33 mouse cellular contexts compared by ENCODE assay signal in the genomic region with DNA sequence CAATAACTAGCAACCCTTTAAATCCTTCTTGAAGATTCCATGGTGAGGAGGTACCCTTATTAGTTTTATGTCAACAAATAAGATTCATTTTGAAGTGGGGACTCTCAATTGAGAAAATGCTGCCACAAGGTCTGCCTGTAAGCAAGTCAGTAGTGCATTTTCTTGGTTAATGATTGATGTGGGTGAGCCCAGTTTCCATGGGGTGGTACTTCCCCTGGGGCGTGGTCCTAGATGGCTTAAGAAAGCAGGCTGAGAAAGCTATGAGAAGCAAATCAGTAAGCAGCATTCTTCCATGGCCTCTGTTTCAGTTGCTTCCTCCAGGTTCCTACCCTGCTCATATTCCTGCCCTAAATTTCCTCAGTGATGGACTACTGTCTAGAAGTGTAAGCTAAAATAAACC.
DNase-seq lines count a peak whose midpoint lies in the region; ATAC-seq and TF ChIP-seq lines count a peak whose summit lies in the region.
"Had no signal": no experiment of that assay in that cellular context is flagged by ENCODE, and none has a peak within 500 bp of the region (broad histone marks: within the 10 kb centered on the region; RNA-seq: fewer than 3 reads in every experiment).

No protein-coding gene starts in this region.

- H3K27me3 ChIP-seq in intestine, embryonic 15.5 days (replicated peaks): no peaks in the 10 kb centered on the region
- no peaks in the 10 kb centered on the region for H3K27me3 ChIP-seq in intestine, postnatal 0 days (replicated peaks; ENCODE audit: control insufficient read depth, insufficient read depth, low read length)
- H3K27me3 ChIP-seq in stomach, postnatal 0 days (ENCODE audit: control insufficient read depth, insufficient read depth, low read length): no peaks in the 10 kb centered on the region
- H3K27me3 ChIP-seq in thymus, adult 2 months (ENCODE audit: control insufficient read depth, insufficient read depth, low read length): no peaks in the 10 kb centered on the region
- H3K27me3 ChIP-seq: CH12.LX; embryonic facial prominence, embryonic 12.5 days; hindbrain, embryonic 13.5 days; limb, embryonic 12.5 days; liver, embryonic 12.5 days; midbrain, embryonic 13.5 days; neural tube, embryonic 13.5 days had no signal

- peak; percentile 69 for ATAC-seq in intestine, embryonic 15.5 days
- ATAC-seq in intestine, postnatal 0 days: no peak
- no peak for ATAC-seq in stomach, postnatal 0 days (ENCODE audit: low FRiP score, low TSS enrichment)
- ATAC-seq: forebrain, embryonic 14.5 days; liver, embryonic 12.5 days; liver, postnatal 0 days; lung, postnatal 0 days; midbrain, embryonic 13.5 days had no signal

- H3K4me3 ChIP-seq in intestine, embryonic 15.5 days (replicated peaks): no peak overlapping the region
- H3K4me3 ChIP-seq in intestine, postnatal 0 days (ENCODE audit: low read depth, low read length): no peak overlapping the region
- no peak overlapping the region for H3K4me3 ChIP-seq in stomach, postnatal 0 days (ENCODE audit: low read depth, low read length)
- H3K4me3 ChIP-seq in thymus, adult 2 months (ENCODE audit: control insufficient read depth, insufficient read depth, low read length): no peak overlapping the region
- H3K4me3 ChIP-seq in lung, adult 2 months (replicated peaks; ENCODE audit: extremely low read depth, low read depth, low read length): no peak overlapping the region
- H3K4me3 ChIP-seq: embryonic facial prominence, embryonic 12.5 days; hindbrain, embryonic 13.5 days; layer of hippocampus, adult 2 months; left cerebral cortex, adult 2 months; limb, embryonic 12.5 days; liver, embryonic 12.5 days; midbrain, embryonic 13.5 days; neural tube, embryonic 13.5 days had no signal

- no peak for TF ChIP-seq EP300 in stomach, postnatal 0 days (optimal IDR thresholded peaks at IDR 0.05)

- peak; percentile 59 to 62 for DNase-seq in kidney, adult 8-10 months
- DNase-seq in kidney, postnatal 10 days: peak; percentile 33
- DNase-seq in stomach, postnatal 0 days (ENCODE audit: low spot score): peak; percentile 14
- DNase-seq in thymus, adult 2 months: no peak
- no peak for DNase-seq in lung, adult 2 months
- DNase-seq in heart, adult 8-10 months (ENCODE audit: low spot score): no peak
- DNase-seq: adrenal gland, postnatal 10 days; cerebellum, adult 11-12 months; cerebellum, adult 9-11 months; embryo, embryonic 11 days; gastrocnemius, postnatal 25 days; heart, adult 11 months; heart, postnatal 36 days; liver, postnatal 0 days; right cerebral cortex, postnatal 25 days; spleen, adult 18-20 months; thymus, adult 18-20 months; thymus, postnatal 4 days had no signal

- 39% methylated on average over 1 of the region's 1 CpGs for WGBS in intestine, embryonic 15.5 days
- WGBS in intestine, postnatal 0 days: 50% methylated on average over 1 of the region's 1 CpGs
- WGBS in stomach, postnatal 0 days: 37% methylated on average over 1 of the region's 1 CpGs
- 82% methylated on average over 1 of the region's 1 CpGs for WGBS in thymus, adult 2 months
- WGBS in lung, adult 2 months: 70% methylated on average over 1 of the region's 1 CpGs

- no peak overlapping the region for H3K27ac ChIP-seq in intestine, embryonic 15.5 days
- H3K27ac ChIP-seq in intestine, postnatal 0 days (ENCODE audit: low read depth, low read length): no peak overlapping the region
- H3K27ac ChIP-seq in stomach, postnatal 0 days (replicated peaks): no peak overlapping the region
- no peak overlapping the region for H3K27ac ChIP-seq in thymus, adult 2 months (ENCODE audit: control insufficient read depth, insufficient read depth, low read length)
- H3K27ac ChIP-seq: embryonic facial prominence, embryonic 12.5 days; hindbrain, embryonic 13.5 days; layer of hippocampus, adult 2 months; left cerebral cortex, adult 2 months; limb, embryonic 12.5 days; liver, embryonic 12.5 days; macrophage; midbrain, embryonic 13.5 days; neural tube, embryonic 13.5 days had no signal

- no peak overlapping the region for H3K4me2 ChIP-seq in intestine, embryonic 15.5 days (replicated peaks)
- H3K4me2 ChIP-seq in intestine, postnatal 0 days (replicated peaks; ENCODE audit: low read depth): no peak overlapping the region
- H3K4me2 ChIP-seq in stomach, postnatal 0 days (replicated peaks; ENCODE audit: low read depth): no peak overlapping the region
- H3K4me2 ChIP-seq: embryonic facial prominence, embryonic 12.5 days; heart, embryonic 11.5 days; hindbrain, embryonic 13.5 days; limb, embryonic 12.5 days; liver, embryonic 12.5 days; midbrain, embryonic 13.5 days; neural tube, embryonic 13.5 days had no signal

- no peak for TF ChIP-seq POLR2A in thymus, adult 2 months (IDR thresholded peaks at IDR 0.05; ENCODE audit: control insufficient read depth, extremely low read depth, insufficient read depth, low read length, poor library complexity)
- TF ChIP-seq POLR2A in lung, adult 2 months (IDR thresholded peaks at IDR 0.05; ENCODE audit: borderline replicate concordance, extremely low read depth, low read depth, low read length): no peak

- H3K36me3 ChIP-seq in intestine, embryonic 15.5 days: no peaks in the 10 kb centered on the region
- H3K36me3 ChIP-seq in intestine, postnatal 0 days (ENCODE audit: control insufficient read depth, insufficient read depth): no peaks in the 10 kb centered on the region
- H3K36me3 ChIP-seq in stomach, postnatal 0 days (ENCODE audit: control insufficient read depth, insufficient read depth, low read length): no peaks in the 10 kb centered on the region
- H3K36me3 ChIP-seq in thymus, adult 2 months (ENCODE audit: control insufficient read depth, insufficient read depth, low read length): no peaks in the 10 kb centered on the region
- H3K36me3 ChIP-seq: embryonic facial prominence, embryonic 12.5 days; hindbrain, embryonic 13.5 days; limb, embryonic 12.5 days; liver, embryonic 12.5 days; midbrain, embryonic 13.5 days; neural tube, embryonic 13.5 days had no signal

- H3K9ac ChIP-seq in intestine, embryonic 15.5 days: no peak overlapping the region
- H3K9ac ChIP-seq in intestine, postnatal 0 days (ENCODE audit: low read depth, low read length): no peak overlapping the region
- H3K9ac ChIP-seq in stomach, postnatal 0 days (ENCODE audit: low read length): no peak overlapping the region
- H3K9ac ChIP-seq: embryonic facial prominence, embryonic 12.5 days; hindbrain, embryonic 13.5 days; limb, embryonic 12.5 days; liver, embryonic 12.5 days; liver, postnatal 0 days; midbrain, embryonic 13.5 days; neural tube, embryonic 13.5 days had no signal

- no peak for TF ChIP-seq CTCF in intestine, postnatal 0 days (IDR thresholded peaks at IDR 0.05; ENCODE audit: low read depth)
- no peak for TF ChIP-seq CTCF in stomach, postnatal 0 days (IDR thresholded peaks at IDR 0.05; ENCODE audit: low read depth)
- no peak for TF ChIP-seq CTCF in thymus, adult 2 months (IDR thresholded peaks at IDR 0.05; ENCODE audit: borderline replicate concordance, control insufficient read depth, extremely low read depth, insufficient read depth, low read length, poor library complexity)
- no peak for TF ChIP-seq CTCF in lung, adult 2 months (IDR thresholded peaks at IDR 0.05; ENCODE audit: insufficient read depth, low read length)

- H3K4me1 ChIP-seq in intestine, embryonic 15.5 days (replicated peaks): no peaks in the 10 kb centered on the region
- H3K4me1 ChIP-seq in intestine, postnatal 0 days (replicated peaks; ENCODE audit: control insufficient read depth, insufficient read depth, low read length): no peaks in the 10 kb centered on the region
- H3K4me1 ChIP-seq in stomach, postnatal 0 days (replicated peaks; ENCODE audit: control insufficient read depth, insufficient read depth): no peaks in the 10 kb centered on the region
- no peaks in the 10 kb centered on the region for H3K4me1 ChIP-seq in thymus, adult 2 months (replicated peaks; ENCODE audit: control insufficient read depth, insufficient read depth, low read length)
- H3K4me1 ChIP-seq in lung, adult 2 months (ENCODE audit: control insufficient read depth, insufficient read depth, low read length): no peaks in the 10 kb centered on the region
- H3K4me1 ChIP-seq: embryonic facial prominence, embryonic 12.5 days; hindbrain, embryonic 13.5 days; limb, embryonic 12.5 days; liver, embryonic 12.5 days; midbrain, embryonic 13.5 days; neural tube, embryonic 13.5 days had no signal

- H3K9me3 ChIP-seq in intestine, embryonic 15.5 days: no peaks in the 10 kb centered on the region
- no peaks in the 10 kb centered on the region for H3K9me3 ChIP-seq in intestine, postnatal 0 days (ENCODE audit: control insufficient read depth)
- no peaks in the 10 kb centered on the region for H3K9me3 ChIP-seq in stomach, postnatal 0 days (ENCODE audit: control insufficient read depth, low read length)
- H3K9me3 ChIP-seq: embryonic facial prominence, embryonic 12.5 days; hindbrain, embryonic 13.5 days; limb, embryonic 12.5 days; liver, embryonic 12.5 days; midbrain, embryonic 13.5 days; neural tube, embryonic 13.5 days had no signal

Comparison
In these comparisons a context has a peak if more than half of its experiments do, and no peak if none do; other contexts are left out.
1. DNase-seq: peak in kidney, adult 8-10 months (2 of 2), kidney, postnatal 10 days (single experiment) and stomach, postnatal 0 days (single experiment); none in thymus, adult 2 months (single experiment), lung, adult 2 months (single experiment) and heart, adult 8-10 months (single experiment).